Mouse (Mus musculus) lung, embryonic 14.5 days (tissue): ENCODE results near the gene Pdgfb. TPM values are rescaled to one million over a fixed set of nuclear protein-coding genes. Genes with fewer than 3 reads are reported as not detected.

Source experiments
- ATAC-seq: fragments of 200-750 bp; cut with Nextera tagmentation; 2 replicates; pipeline ENCODE4 v1.8.0; 2017; ENCODE audit warnings: mild to moderate bottlenecking, moderate TSS enrichment, moderate library complexity; ENCODE audit not compliant: insufficient read depth
- DNase-seq: peaks from one replicate; pipeline ENCODE4 v3.0.0-alpha.2; 2015
- H3K27ac ChIP-seq: fragments of 300-500 bp; sonication (generic); 2 replicates; pipeline ENCODE4 v1.5.1; 2014; ENCODE audit warnings: low read depth, mild to moderate bottlenecking, moderate library complexity
- H3K27me3 ChIP-seq: fragments of 300-500 bp; sonication (generic); 2 replicates; pipeline ENCODE4 v1.6.1; 2014; ENCODE audit warnings: low read length, control low read depth; ENCODE audit not compliant: insufficient read depth
- H3K36me3 ChIP-seq: fragments of 300-500 bp; sonication (generic); 2 replicates; pipeline ENCODE4 v1.6.1; 2014; ENCODE audit warnings: control low read depth; ENCODE audit not compliant: insufficient read depth
- H3K4me1 ChIP-seq: fragments of 300-500 bp; sonication (generic); 2 replicates; pipeline ENCODE4 v1.6.1; 2014; ENCODE audit warnings: antibody characterized with exemption, control low read depth; ENCODE audit not compliant: insufficient read depth
- H3K4me2 ChIP-seq: fragments of 300-500 bp; sonication (generic); 2 replicates; pipeline ENCODE4 v1.6.1; 2014; ENCODE audit warnings: mild to moderate bottlenecking
- H3K4me3 ChIP-seq: fragments of 300-500 bp; sonication (generic); 2 replicates; pipeline ENCODE4 v1.5.1; 2014; ENCODE audit warnings: low read depth, low read length
- H3K9ac ChIP-seq: fragments of 300-500 bp; sonication (generic); 2 replicates; pipeline ENCODE4 v1.6.1; 2014
- H3K9me3 ChIP-seq: fragments of 300-500 bp; sonication (generic); 2 replicates; pipeline ENCODE4 v1.6.1; 2016; ENCODE audit warnings: low read depth, low read length, control low read depth
- CTCF ChIP-seq: IDR thresholded peaks from 2 replicates; pipeline ENCODE4 v1.5.1; 2016; ENCODE audit warnings: antibody characterized with exemption, low read depth
- WGBS: fragments of 180-500 bp; shearing (Covaris S2); extraction: QIAGEN DNeasy Blood & Tissue Kit; methylation state at CpG from one replicate; pipeline ENCODE4 v1.1.7; 2014; 5-methylcytosine and 5-hydroxymethylcytosine counted together
- polyA plus RNA-seq: library from polyadenylated mRNA; unstranded; fragments of >200 nt; fragmentation: Nextera tagmentation; extraction: Ambion mirVana; gene quantifications from 2 replicates; pipeline ENCODE4 v1.2.1, GENCODE M21; 2014

The Pdgfb gene
- polyA plus RNA-seq, 1 experiment from 2014 or later, result 13.0 TPM

DNA sequence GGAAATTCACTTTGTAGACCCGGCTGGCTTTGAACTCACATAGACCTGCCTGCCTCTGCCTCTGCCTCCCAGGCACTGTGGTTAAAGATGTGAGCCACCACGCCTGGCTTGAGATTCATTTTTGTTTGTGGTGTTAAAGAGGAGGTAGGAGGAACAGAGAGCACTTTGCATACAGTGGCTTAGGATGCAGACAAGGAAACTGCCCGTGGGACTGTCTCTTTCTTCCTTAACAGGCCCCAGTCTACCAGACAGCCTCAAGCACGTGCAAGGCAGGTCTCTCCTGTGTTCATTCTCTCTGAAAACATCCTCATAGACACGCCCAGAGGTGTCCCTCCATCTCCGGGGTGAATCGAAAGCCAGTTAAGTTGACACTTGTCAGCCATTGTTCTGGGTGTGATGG is 19.6 kb upstream of the Pdgfb start:
- H3K9ac ChIP-seq, result no peak overlapping the region
- H3K27me3 ChIP-seq, result no peaks in the 10 kb centered on the region
- ATAC-seq (no peak), DNase-seq (no peak)
- no peak overlapping the region for H3K27ac ChIP-seq
- no peak for TF ChIP-seq CTCF
- WGBS, result 60% methylated on average over 7 of the region's 7 CpGs
- no peak overlapping the region for H3K4me2 ChIP-seq
- no peaks in the 10 kb centered on the region for H3K36me3 ChIP-seq
- H3K4me3 ChIP-seq, result no peak overlapping the region
- no peaks in the 10 kb centered on the region; the same call in 1 of the 2 replicates for H3K9me3 ChIP-seq
- H3K4me1 ChIP-seq, result no peaks in the 10 kb centered on the region

DNA sequence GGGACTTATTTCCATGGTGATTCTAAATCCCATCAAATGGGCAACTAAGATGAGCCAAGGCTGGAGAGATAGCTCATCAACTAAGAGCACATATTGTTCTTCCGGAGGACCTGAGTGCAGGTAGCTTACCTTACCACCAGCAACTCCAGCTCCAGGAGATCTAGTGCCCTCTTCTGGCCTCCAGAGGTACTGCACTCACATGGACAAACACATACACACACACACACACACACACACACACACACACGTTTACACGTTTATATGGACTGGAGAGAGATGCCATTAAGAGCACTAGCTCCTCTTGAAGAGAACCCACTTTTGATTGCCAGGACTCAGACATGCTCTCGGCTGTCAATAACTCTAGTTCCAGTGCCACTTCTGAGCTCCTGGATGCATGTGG is 16.4 kb upstream of the Pdgfb start:
- no peak overlapping the region for H3K27ac ChIP-seq
- 92% methylated on average over 4 of the region's 4 CpGs for WGBS
- H3K27me3 ChIP-seq, result no peaks in the 10 kb centered on the region
- H3K4me3 ChIP-seq, result no peak overlapping the region
- no peak overlapping the region for H3K4me2 ChIP-seq
- peak; percentile 58 for TF ChIP-seq CTCF
- H3K4me1 ChIP-seq, result no peaks in the 10 kb centered on the region; the same call in 1 of the 2 replicates
- H3K9me3 ChIP-seq, result no peaks in the 10 kb centered on the region; the same call in 1 of the 2 replicates
- DNase-seq, result no peak
- no peak for ATAC-seq
- H3K9ac ChIP-seq, result no peak overlapping the region
- H3K36me3 ChIP-seq, result no peaks in the 10 kb centered on the region

DNA sequence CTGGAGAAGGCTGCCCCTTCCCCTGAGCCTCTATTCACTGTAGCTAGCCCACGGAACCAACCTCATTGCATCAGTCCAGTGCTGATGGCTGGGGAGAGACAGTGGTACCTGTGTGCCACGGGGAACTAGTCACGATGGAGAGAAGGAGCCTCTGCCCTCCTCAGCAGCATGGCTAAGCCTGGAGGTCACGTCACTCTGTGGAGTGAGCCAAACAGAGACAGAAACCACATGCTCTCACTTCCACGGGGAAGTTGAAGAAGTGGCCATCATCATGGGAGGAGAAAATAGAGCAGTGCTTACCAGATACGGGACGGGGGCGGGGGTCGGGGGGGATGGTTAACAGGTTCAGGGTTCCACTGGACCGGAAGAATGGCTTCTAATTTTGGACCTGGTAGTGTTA is 15.6 kb upstream of the Pdgfb start:
- Histone ChIP-seq H3K9ac (no peak overlapping the region), H3K9me3 (no peaks in the 10 kb centered on the region; the same call in 1 of the 2 replicates), H3K27ac (no peak overlapping the region), H3K36me3 (no peaks in the 10 kb centered on the region), H3K4me3 (no peak overlapping the region), H3K27me3 (no peaks in the 10 kb centered on the region), H3K4me2 (no peak overlapping the region), H3K4me1 (no peaks in the 10 kb centered on the region; the same call in 1 of the 2 replicates)
- 90% methylated on average over 10 of the region's 10 CpGs for WGBS
- DNase-seq, result no peak
- no peak for ATAC-seq
- no peak for TF ChIP-seq CTCF

DNA sequence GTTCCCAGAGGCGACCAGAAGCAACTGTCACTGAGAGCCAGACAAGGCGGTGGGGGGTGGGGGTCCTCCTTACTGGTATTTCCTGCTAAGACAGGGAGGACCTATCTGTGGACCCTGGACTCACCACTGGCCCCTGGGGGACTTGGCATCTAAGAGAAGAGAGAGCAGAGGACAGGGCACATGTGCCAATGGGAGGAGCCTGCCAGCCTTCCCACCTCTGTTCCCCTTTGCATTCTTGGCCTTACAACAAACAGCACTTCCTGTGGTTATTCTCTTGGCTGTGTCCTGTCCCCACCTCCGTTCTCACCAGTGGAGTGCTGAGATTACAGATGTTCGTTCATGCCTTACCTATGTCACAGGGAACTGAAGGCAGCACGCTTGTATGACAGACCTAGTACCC is 14.1 kb upstream of the Pdgfb start:
- Histone ChIP-seq H3K9ac (no peak overlapping the region), H3K4me2 (no peak overlapping the region), H3K4me1 (peaks cover 2% of the 10 kb centered on the region; the same call in 1 of the 2 replicates), H3K9me3 (no peaks in the 10 kb centered on the region; the same call in 1 of the 2 replicates), H3K27ac (no peak overlapping the region), H3K4me3 (no peak overlapping the region), H3K27me3 (no peaks in the 10 kb centered on the region), H3K36me3 (no peaks in the 10 kb centered on the region)
- no peak for TF ChIP-seq CTCF
- no peak for DNase-seq
- 66% methylated on average over 5 of the region's 5 CpGs for WGBS
- ATAC-seq, result no peak

DNA sequence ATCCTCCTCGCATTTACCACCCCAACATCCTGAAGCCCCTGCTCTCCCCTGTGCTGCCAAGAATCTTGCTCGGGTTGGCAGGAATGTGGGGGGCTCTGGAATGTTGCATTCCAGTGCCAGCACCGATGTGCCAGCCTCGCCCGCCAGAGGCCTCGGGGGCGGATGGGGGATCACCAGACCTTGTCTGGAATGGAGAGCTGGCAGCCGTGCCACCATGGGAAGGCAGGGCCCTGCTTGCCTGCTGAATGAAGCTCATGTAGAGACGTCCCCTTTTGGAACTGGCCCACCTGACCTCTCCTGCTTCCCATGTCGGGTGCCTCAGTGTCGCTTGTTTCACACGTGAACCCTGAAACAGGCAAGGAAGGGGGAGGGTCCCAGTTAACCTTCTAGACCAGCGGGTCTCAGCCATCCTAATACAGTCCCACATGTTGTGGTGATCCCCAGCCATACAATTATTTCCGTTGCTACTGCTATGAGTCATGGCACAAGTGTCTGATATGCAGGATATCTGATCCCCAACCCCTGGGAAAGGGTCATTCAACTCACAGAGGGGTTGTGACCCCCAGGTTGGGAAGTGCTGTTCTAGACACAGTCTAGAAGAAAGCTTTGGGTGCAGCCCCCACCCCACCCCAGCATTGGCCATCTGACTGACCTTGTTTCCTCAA is 12.0 kb upstream of the Pdgfb start:
- no peak for DNase-seq
- H3K4me2 ChIP-seq, result no peak overlapping the region

DNA sequence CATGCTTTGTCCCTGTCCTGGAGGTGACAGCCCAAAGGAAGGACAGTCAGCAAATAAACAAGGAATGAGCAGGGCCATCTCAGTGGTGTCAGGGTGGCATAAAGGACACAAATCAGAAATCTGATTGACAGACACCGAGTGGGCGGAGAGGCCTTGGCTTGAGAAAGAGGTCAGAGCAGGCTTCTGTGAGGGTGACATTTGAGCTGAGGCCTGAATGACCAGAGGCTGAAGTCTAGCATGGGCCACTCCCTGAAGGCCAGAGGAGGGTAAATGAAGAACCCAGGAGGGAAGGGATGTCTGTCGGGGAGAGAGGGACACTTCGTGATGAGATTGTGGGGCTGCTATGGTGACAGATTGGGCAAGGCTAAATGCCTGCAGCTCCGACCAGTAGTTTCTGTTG is 11.3 kb upstream of the Pdgfb start:
- 69% methylated on average over 5 of the region's 5 CpGs for WGBS
- no peak overlapping the region for H3K27ac ChIP-seq

More for the DNA sequence above, 12.0 kb upstream of the Pdgfb start:
- no peaks in the 10 kb centered on the region for H3K36me3 ChIP-seq
- H3K4me1 ChIP-seq, result peaks cover 2% of the 10 kb centered on the region; the same call in 1 of the 2 replicates
- WGBS, result 71% methylated on average over 14 of the region's 14 CpGs
- no peaks in the 10 kb centered on the region for H3K27me3 ChIP-seq
- ATAC-seq, result no peak
- no peak for TF ChIP-seq CTCF
- H3K27ac ChIP-seq, result no peak overlapping the region
- no peaks in the 10 kb centered on the region; the same call in 1 of the 2 replicates for H3K9me3 ChIP-seq
- H3K9ac ChIP-seq, result no peak overlapping the region
- H3K4me3 ChIP-seq, result no peak overlapping the region

DNA sequence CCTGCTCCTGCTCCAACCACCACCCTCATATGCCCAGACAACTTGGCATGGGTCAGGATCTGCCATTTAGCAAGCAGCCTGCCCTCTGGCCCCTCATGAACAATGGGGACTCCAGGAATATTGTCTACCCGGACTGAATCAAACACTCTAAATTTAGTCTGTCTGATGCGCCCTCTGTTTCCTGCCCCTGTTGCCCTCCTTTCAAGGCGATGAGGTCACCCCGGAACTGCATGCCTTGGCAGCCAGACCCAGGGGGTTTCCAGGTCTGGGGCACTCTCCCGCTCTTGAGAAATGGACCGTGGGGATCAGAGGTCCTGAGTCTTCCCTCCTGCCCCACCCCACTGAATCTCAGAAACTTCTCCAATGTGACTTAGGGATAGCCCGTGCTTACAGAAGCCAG is 10.8 kb upstream of the Pdgfb start:
- WGBS, result 52% methylated on average over 7 of the region's 7 CpGs
- Histone ChIP-seq H3K4me3 (no peak overlapping the region), H3K9ac (no peak overlapping the region), H3K4me1 (peaks cover 2% of the 10 kb centered on the region; the same call in 1 of the 2 replicates), H3K9me3 (no peaks in the 10 kb centered on the region), H3K4me2 (no peak overlapping the region), H3K27me3 (no peaks in the 10 kb centered on the region), H3K36me3 (no peaks in the 10 kb centered on the region), H3K27ac (no peak overlapping the region)
- no peak for TF ChIP-seq CTCF
- ATAC-seq (no peak), DNase-seq (no peak)

More for the DNA sequence above, 11.3 kb upstream of the Pdgfb start:
- Histone ChIP-seq H3K4me3 (no peak overlapping the region), H3K36me3 (no peaks in the 10 kb centered on the region), H3K9ac (no peak overlapping the region), H3K4me2 (no peak overlapping the region), H3K4me1 (peaks cover 2% of the 10 kb centered on the region; the same call in 1 of the 2 replicates), H3K27me3 (no peaks in the 10 kb centered on the region), H3K9me3 (no peaks in the 10 kb centered on the region; the same call in 1 of the 2 replicates)
- no peak for TF ChIP-seq CTCF
- DNase-seq (no peak), ATAC-seq (no peak)
